Mouse (Mus musculus): Measurements from ENCODE around the gene Nek10. TPM values are rescaled to one million over a fixed set of nuclear protein-coding genes. Genes with fewer than 3 reads are reported as not detected.
"Not testable (repeated sequence)": the region's sequence is repeated elsewhere in the genome, so short reads cannot be mapped to it uniquely, and the experiment has no call there.

Nek10 gene
- polyA plus RNA-seq, 1 experiment from 2014 or later = 0.04 TPM

GRCm38 (mm10) chr14:15034638-15035037 is 231.4 kb downstream of the Nek10 start:
- not testable (repeated sequence) for H3K4me2 ChIP-seq; H3K4me1 ChIP-seq; H3K36me3 ChIP-seq; H3K4me3 ChIP-seq (replicated peaks); H3K9me3 ChIP-seq; ATAC-seq (ENCODE audit: insufficient read depth, low FRiP score, low read depth); H3K27ac ChIP-seq; H3K9ac ChIP-seq; H3K27me3 ChIP-seq (replicated peaks)
- WGBS = 89% methylated on average over 8 of the region's 8 CpGs

- WGBS = 49% methylated on average over 4 of the region's 4 CpGs
- no peaks in the 10 kb centered on the region for H3K9me3 ChIP-seq
- H3K27ac ChIP-seq = no peak overlapping the region
- no peak overlapping the region for H3K4me2 ChIP-seq
- no peaks in the 10 kb centered on the region for H3K36me3 ChIP-seq
- no peak overlapping the region for H3K4me3 ChIP-seq (replicated peaks)
- H3K27me3 ChIP-seq (replicated peaks) = no peaks in the 10 kb centered on the region
- no peak for ATAC-seq (ENCODE audit: insufficient read depth, low FRiP score, low read depth)
- no peaks in the 10 kb centered on the region for H3K4me1 ChIP-seq
- H3K9ac ChIP-seq = no peak overlapping the region
Measured at GRCm38 (mm10) chr14:15048186-15048585, 245.0 kb downstream of the Nek10 start.

DNA sequence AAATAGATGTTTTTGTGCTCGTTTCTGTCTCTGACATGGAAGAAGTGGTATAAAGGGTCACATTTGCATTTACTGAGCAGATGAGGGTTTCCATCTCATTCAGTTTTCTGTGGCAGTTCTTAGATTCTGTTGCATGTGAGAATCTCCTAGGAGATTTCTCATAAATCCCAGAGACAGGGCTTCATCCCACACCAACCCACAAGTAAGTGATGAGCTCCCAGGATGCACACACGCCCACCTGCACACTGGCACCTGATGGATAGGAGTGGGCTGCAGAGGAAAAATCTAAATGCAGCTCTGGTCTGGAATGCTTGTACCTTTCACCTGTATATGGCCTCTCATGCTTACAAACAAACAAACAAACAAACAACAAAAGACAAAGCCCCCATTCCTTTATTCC is 258.3 kb downstream of the Nek10 start:
- Histone ChIP-seq H3K27me3 (replicated peaks) (no peaks in the 10 kb centered on the region), H3K4me1 (no peaks in the 10 kb centered on the region), H3K9ac (no peak overlapping the region), H3K9me3 (no peaks in the 10 kb centered on the region), H3K4me3 (replicated peaks) (no peak overlapping the region), H3K27ac (no peak overlapping the region), H3K36me3 (no peaks in the 10 kb centered on the region), H3K4me2 (no peak overlapping the region)
- ATAC-seq (ENCODE audit: insufficient read depth, low FRiP score, low read depth) = no peak
- 80% methylated on average over 2 of the region's 2 CpGs for WGBS

Other genes starting within 250 kb of the Nek10 start
- gene Slc4a7, start 101.1 kb upstream of the Nek10 start, polyA plus RNA-seq (2015; fragmentation: Nextera tagmentation; extraction: Ambion mirVana) = 15.6 and 16.2 TPM in 2 replicates